Mouse (Mus musculus) ES-E14 (cell line): ENCODE measurements at regions not wholly inside any gene's neighbourhood (a gene's known extent, or its start where the extent isn't known, plus 50 kb on each side); places are given as distances from the start of the nearest gene placed in this dataset.

Source experiments
- CHD2 ChIP-seq: IDR thresholded peaks from 2 replicates; pipeline ENCODE4 v1.6.1; 2014; ENCODE audit warnings: mild to moderate bottlenecking, low read depth, low read length, inconsistent platforms
- HCFC1 ChIP-seq: IDR thresholded peaks from 2 replicates; pipeline ENCODE4 v1.6.1; 2012; ENCODE audit warnings: low read length, inconsistent platforms, borderline replicate concordance; ENCODE audit not compliant: insufficient read depth
- MAFK ChIP-seq: IDR thresholded peaks from 2 replicates; pipeline ENCODE4 v1.6.1; 2014; ENCODE audit warnings: mild to moderate bottlenecking, low read depth, low read length, inconsistent platforms; ENCODE audit not compliant: insufficient read depth
- ZC3H11A ChIP-seq: IDR thresholded peaks from 2 replicates; pipeline ENCODE4 v1.6.1; 2012; ENCODE audit warnings: low read depth, mild to moderate bottlenecking, inconsistent platforms, low read length, borderline replicate concordance
- ZNF384 ChIP-seq: IDR thresholded peaks from 2 replicates; pipeline ENCODE4 v1.6.1; 2012; ENCODE audit warnings: low read depth, low read length, inconsistent platforms

DNA sequence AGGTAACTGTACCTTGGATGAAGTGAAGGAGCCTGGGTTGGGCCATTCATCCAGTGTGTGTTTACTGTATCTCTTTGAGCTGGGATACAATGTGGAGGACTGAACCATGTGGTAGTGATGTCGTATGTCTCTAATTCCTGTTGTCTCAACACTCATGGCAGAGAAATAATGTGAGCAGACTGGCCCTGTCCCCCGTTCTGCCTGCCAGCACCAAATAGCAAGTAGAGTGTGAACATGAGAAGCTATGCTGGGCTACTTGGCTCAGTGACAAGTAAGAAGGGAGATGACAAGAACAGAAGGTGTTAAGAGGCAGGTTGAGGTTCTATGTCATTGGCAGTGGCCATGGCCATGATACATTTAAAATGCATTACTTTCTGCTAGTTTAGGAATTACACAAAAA is 89.7 kb upstream of the Slc25a26 start:
- TF ChIP-seq CHD2 (no peak), ZC3H11A (no peak), MAFK (no peak), HCFC1 (no peak), ZNF384 (no peak)
